Mouse (Mus musculus) forebrain, embryonic 10.5 days (tissue): ENCODE measurements around the gene Epha2. TPM values are rescaled to one million over a fixed set of nuclear protein-coding genes. Genes with fewer than 3 reads are reported as not detected.

ENCODE experiments used
- DNase-seq: peaks from one replicate; pipeline ENCODE4 v3.0.0-alpha.2; 2017; ENCODE audit warnings: low spot score; ENCODE audit errors: extremely low spot score
- H3K27ac ChIP-seq: fragments of 300-500 bp; sonication (generic); 2 replicates; pipeline ENCODE4 v1.5.1; 2016; ENCODE audit warnings: mild to moderate bottlenecking
- H3K27me3 ChIP-seq: fragments of 300-500 bp; sonication (generic); 2 replicates; pipeline ENCODE4 v1.6.1; 2016; ENCODE audit warnings: mild to moderate bottlenecking; ENCODE audit not compliant: poor library complexity, severe bottlenecking
- H3K36me3 ChIP-seq: fragments of 300-500 bp; sonication (generic); replicated peaks from 2 replicates; pipeline ENCODE4 v1.6.1; 2016; ENCODE audit warnings: mild to moderate bottlenecking, moderate library complexity
- H3K4me1 ChIP-seq: fragments of 300-500 bp; sonication (generic); 2 replicates; pipeline ENCODE4 v1.6.1; 2016
- H3K4me3 ChIP-seq: fragments of 300-500 bp; sonication (generic); 2 replicates; pipeline ENCODE4 v1.5.1; 2016; ENCODE audit warnings: mild to moderate bottlenecking, moderate library complexity
- H3K9me3 ChIP-seq: fragments of 300-500 bp; sonication (generic); 2 replicates; pipeline ENCODE4 v1.6.1; 2016; ENCODE audit warnings: mild to moderate bottlenecking, moderate library complexity
- WGBS: fragments of 180-500 bp; shearing (Covaris S2); methylation state at CpG from one replicate; pipeline ENCODE4 v1.1.7; 2016; 5-methylcytosine and 5-hydroxymethylcytosine counted together
- polyA plus RNA-seq: library from polyadenylated mRNA; unstranded; fragments of >200 nt; fragmentation: Nextera tagmentation; extraction: Ambion mirVana; gene quantifications from 2 replicates; pipeline ENCODE4 v1.2.1, GENCODE M21; 2016

The Epha2 gene
- polyA plus RNA-seq, 1 experiment from 2014 or later = 3.7 TPM

DNA sequence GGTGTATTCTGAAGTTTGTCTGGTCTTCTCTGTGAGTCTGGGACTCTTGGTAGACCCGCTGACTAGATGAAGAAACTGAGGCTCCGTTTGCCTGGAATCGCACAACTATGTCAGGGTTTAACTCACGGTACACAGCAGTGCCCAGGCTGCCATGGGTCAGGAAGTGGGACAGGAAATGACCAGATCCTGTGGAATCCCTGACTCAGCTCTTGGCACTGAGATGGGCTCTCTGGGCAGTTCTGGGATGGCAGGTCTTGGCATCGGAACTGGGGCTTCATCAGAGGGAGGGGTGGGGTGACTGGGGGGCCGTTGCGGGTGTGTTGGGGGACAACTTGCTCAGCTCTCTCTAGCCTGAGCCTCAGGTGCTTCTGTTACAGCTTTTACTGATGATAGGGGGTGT is 10.0 kb downstream of the Epha2 start:
- H3K27me3 ChIP-seq = peaks cover 12% of the 10 kb centered on the region; the same call in 1 of the 2 replicates
- no peak for DNase-seq
- H3K9me3 ChIP-seq = no peaks in the 10 kb centered on the region
- 78% methylated on average over 7 of the region's 7 CpGs for WGBS
- H3K4me3 ChIP-seq = no peak overlapping the region
- peak overlapping the region; percentile 84 for H3K27ac ChIP-seq
- H3K36me3 ChIP-seq = peaks cover 19% of the 10 kb centered on the region
- peaks cover 77% of the 10 kb centered on the region for H3K4me1 ChIP-seq

DNA sequence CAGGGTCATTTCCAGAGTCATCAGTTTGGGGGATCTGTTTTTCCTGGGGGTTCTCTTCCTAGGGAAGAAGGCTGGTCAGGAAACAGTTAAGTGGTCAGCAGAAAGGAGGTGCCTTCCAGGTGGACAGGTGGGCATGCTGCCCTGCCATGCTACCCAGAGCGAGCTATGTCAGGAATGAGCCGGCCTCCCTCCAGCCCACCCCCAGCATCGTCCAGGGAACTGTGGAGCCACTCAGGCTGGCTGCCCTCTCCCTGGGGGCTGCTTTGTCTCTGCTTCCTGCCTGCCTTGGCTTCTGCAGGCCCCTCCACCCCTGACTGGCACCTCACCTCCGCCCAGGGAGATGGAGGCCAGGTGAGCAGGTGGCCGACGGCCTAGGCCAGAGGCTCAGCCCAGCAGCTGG is 10.5 kb downstream of the Epha2 start:
- 59% methylated on average over 6 of the region's 6 CpGs for WGBS
- no peak for DNase-seq
- peaks cover 7% of the 10 kb centered on the region; the same call in 1 of the 2 replicates for H3K27me3 ChIP-seq
- no peaks in the 10 kb centered on the region for H3K9me3 ChIP-seq
- no peak overlapping the region for H3K4me3 ChIP-seq
- peaks cover 22% of the 10 kb centered on the region for H3K36me3 ChIP-seq
- H3K4me1 ChIP-seq = peaks cover 77% of the 10 kb centered on the region
- H3K27ac ChIP-seq = peak overlapping the region; percentile 84

DNA sequence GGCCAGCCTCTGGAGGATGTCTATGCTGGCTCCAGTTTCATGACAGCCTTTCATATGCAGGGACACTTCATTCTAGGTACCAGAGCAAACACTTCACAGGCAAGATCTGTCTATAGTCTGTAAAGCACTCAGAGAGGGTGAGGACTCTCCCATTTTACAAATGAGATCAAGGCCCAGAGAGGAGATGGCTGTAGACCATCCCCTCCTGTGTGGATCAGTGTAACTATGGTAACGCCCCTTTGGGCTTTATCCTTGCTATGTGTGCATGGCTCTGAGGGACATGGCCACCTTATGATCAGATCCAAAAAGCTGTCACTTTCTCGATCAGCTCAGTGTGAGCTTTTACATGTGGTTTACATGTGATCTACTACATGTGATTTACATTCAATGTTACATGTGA is 10.9 kb downstream of the Epha2 start:
- DNase-seq = no peak
- Histone ChIP-seq H3K36me3 (peaks cover 26% of the 10 kb centered on the region), H3K4me3 (no peak overlapping the region), H3K9me3 (no peaks in the 10 kb centered on the region), H3K27me3 (0 out of 2 replicates have a peak, but pooled peaks cover 4% of the 10 kb centered on the region), H3K27ac (peak overlapping the region; percentile 84), H3K4me1 (peaks cover 77% of the 10 kb centered on the region)
- WGBS = 79% methylated on average over 2 of the region's 2 CpGs

DNA sequence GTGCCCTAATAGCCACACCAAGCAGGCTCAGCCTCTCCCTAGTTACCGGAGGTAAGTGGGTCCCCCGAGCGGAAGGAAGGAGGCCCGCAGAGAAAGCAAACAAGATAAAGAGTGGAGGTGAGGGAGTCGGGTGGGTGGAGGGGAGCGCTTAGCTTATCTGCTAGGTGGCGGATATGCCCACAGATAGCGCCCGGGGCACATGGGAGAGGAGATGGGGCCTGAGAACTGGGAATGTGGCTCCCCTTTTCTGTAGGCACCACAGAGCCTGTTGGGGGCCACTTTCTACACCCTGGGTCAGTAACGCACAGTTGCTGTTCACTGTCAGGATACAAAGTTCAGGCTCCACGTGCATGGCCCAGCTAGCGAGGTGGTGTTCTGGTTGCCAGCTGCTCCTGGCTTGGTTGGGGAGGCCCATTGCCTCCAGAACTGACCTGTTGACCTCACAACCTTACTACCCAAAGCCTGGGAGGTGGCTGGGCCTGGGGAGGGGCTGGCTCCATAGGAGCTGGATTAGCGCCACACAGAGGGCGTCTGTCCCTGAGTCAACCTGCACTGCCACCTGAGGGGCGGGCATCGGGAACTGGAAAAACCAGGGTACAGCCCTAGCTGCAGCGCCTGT is 11.6 kb downstream of the Epha2 start:
- 72% methylated on average over 17 of the region's 17 CpGs for WGBS
- Histone ChIP-seq H3K4me3 (no peak overlapping the region), H3K36me3 (peaks cover 32% of the 10 kb centered on the region), H3K27me3 (0 out of 2 replicates have a peak, but pooled peaks cover 4% of the 10 kb centered on the region), H3K27ac (peak overlapping the region; percentile 84), H3K4me1 (peaks cover 76% of the 10 kb centered on the region), H3K9me3 (no peaks in the 10 kb centered on the region)
- no peak for DNase-seq

DNA sequence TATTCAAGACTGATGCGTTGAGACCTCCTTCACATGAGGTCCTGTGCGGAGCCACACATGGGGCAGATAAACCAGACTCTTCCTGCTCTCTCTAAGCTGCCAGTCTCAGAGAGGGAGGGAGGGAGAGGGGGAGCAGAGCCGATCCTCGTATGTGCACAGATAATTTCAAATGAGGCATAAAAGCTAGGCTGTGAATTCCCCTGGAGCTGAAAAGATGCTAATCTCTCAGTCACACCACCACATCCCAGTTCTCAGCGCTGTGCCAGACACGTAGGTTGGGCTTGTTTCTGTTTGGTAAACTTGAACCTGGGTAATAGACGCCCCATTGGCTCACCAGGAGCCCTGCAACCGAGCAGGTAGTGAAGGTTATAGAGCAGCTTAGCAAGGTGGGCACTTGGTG is 12.4 kb downstream of the Epha2 start:
- Histone ChIP-seq H3K4me1 (peaks cover 76% of the 10 kb centered on the region), H3K4me3 (no peak overlapping the region), H3K36me3 (peaks cover 33% of the 10 kb centered on the region), H3K9me3 (no peaks in the 10 kb centered on the region), H3K27me3 (0 out of 2 replicates have a peak, but pooled peaks cover 4% of the 10 kb centered on the region), H3K27ac (peak overlapping the region; percentile 68)
- WGBS = 68% methylated on average over 8 of the region's 8 CpGs
- no peak for DNase-seq

DNA sequence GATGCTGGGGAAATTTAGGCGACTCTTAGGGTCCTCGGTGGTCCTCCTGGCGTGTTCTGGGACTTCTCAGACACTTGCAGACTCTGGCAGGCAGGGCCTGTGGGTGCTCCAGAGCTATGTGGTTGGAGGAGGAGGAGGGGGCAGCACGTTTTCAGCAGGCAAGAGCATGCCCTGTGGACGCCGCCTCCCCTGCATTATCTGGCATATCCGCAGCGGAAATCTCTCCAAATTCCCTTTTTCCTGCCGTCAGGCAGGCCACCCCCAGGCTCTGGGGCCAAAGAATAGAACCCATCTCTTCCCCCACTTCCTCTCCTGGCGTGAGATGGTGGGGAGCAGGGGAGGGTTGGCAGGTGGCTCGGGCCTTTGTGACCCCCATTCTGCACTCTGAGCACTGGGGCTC is 12.9 kb downstream of the Epha2 start:
- H3K27ac ChIP-seq = peak overlapping the region; percentile 68

DNA sequence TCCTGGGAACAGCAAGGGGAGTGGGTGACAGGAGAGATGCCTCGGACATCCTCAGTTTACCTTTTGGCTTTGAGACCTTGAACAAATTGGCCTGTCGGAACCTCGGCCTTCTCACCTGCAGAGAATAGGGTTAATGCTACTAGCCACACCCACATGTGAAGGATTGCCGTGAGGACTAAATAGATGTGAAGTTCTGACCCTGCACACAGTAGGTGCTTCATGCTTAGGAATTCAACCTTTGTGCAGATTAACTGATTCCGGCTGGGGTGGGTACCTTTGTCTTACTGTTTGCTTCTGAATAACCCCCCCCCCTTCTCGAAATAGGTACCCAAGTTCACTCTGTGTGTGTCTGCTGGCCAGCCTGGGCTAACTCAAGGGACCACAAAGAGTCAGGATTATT is 13.7 kb downstream of the Epha2 start:
- peaks cover 34% of the 10 kb centered on the region for H3K36me3 ChIP-seq
- no peaks in the 10 kb centered on the region for H3K9me3 ChIP-seq
- 0 out of 2 replicates have a peak, but pooled peaks cover 4% of the 10 kb centered on the region for H3K27me3 ChIP-seq
- no peak overlapping the region for H3K4me3 ChIP-seq
- H3K27ac ChIP-seq = peak overlapping the region; percentile 68; the same call in 1 of the 2 replicates
- DNase-seq = no peak
- peaks cover 65% of the 10 kb centered on the region for H3K4me1 ChIP-seq
- WGBS = 85% methylated on average over 6 of the region's 6 CpGs

More for the DNA sequence above, 12.9 kb downstream of the Epha2 start:
- Histone ChIP-seq H3K4me1 (peaks cover 73% of the 10 kb centered on the region), H3K36me3 (peaks cover 33% of the 10 kb centered on the region), H3K9me3 (no peaks in the 10 kb centered on the region), H3K27me3 (0 out of 2 replicates have a peak, but pooled peaks cover 4% of the 10 kb centered on the region), H3K4me3 (no peak overlapping the region)
- WGBS = 52% methylated on average over 11 of the region's 11 CpGs
- no peak for DNase-seq

DNA sequence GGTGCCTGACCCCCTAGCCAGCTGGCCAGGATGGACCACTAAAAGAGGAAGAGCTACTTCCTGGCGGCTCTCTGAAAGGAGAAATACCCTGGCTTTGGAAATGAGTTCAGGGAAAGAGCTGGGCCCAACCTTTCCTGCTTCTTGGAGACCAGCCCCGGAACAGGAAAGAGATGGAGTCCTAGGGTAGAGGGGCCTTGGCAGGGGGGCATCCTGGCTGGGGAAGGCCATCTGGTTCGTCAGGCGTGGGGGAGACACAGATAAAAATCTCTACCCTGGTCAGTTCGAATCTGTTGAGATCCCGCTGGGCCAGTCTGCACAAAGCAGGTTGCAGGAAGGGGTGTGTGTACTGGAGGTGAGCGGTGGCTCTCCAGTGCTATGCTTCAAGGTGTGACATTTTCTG is 15.0 kb downstream of the Epha2 start:
- 0 out of 2 replicates have a peak overlapping the region, but pooled peaks have one; percentile 20 for H3K27ac ChIP-seq
- peaks cover 52% of the 10 kb centered on the region for H3K4me1 ChIP-seq
- H3K4me3 ChIP-seq = no peak overlapping the region
- WGBS = 84% methylated on average over 7 of the region's 7 CpGs
- 0 out of 2 replicates have a peak, but pooled peaks cover 4% of the 10 kb centered on the region for H3K27me3 ChIP-seq
- DNase-seq = no peak
- H3K9me3 ChIP-seq = no peaks in the 10 kb centered on the region
- H3K36me3 ChIP-seq = peaks cover 42% of the 10 kb centered on the region

DNA sequence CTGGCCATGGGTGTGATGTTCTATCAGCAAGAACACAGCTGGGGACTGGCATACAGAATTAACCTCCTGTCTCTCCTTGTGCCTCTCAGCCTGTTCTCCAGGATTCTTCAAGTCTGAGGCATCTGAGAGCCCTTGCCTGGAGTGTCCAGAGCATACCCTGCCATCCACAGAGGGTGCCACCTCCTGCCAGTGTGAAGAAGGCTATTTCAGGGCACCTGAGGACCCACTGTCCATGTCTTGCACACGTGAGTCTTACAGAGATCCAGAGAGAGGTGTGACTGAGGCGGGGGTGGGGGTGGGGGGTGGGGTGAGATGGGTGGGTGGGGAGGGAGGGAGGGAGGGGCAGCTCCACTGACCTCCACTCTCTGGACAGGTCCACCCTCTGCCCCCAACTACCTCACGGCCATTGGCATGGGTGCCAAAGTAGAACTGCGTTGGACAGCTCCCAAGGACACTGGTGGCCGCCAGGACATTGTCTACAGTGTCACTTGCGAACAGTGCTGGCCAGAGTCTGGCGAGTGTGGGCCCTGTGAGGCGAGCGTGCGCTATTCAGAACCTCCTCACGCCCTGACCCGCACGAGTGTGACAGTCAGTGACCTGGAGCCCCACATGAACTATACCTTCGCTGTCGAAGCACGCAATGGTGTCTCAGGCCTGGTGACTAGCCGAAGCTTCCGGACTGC is 15.6 kb downstream of the Epha2 start:
- no peak for DNase-seq
- H3K27me3 ChIP-seq = 0 out of 2 replicates have a peak, but pooled peaks cover 2% of the 10 kb centered on the region
- no peak overlapping the region for H3K4me3 ChIP-seq
- H3K9me3 ChIP-seq = no peaks in the 10 kb centered on the region
- peaks cover 48% of the 10 kb centered on the region for H3K36me3 ChIP-seq
- peaks cover 46% of the 10 kb centered on the region for H3K4me1 ChIP-seq
- 0 out of 2 replicates have a peak overlapping the region, but pooled peaks have one; percentile 20 for H3K27ac ChIP-seq
- 90% methylated on average over 18 of the region's 18 CpGs for WGBS

DNA sequence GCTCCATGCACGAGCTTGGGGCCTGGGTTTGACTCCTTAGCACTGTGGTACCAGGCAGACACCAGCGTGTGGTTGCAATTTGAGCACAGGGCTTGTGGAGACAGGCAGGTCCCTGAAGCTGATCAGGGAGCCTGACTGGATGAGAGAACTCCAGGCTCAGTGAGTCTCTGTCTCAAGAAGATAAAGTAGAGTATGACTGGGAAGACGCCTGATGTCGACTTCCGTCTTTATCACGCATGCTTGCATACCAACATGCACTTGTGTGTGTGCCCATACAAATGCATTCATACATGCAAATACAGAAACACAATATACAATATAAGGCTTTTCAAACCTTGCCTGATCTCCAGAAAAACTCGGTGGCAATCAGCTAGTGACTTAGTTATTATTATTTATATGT is 16.9 kb downstream of the Epha2 start:
- DNase-seq = no peak
- WGBS = 92% methylated on average over 7 of the region's 7 CpGs
- peaks cover 33% of the 10 kb centered on the region for H3K4me1 ChIP-seq
- no peaks in the 10 kb centered on the region for H3K27me3 ChIP-seq
- H3K9me3 ChIP-seq = no peaks in the 10 kb centered on the region
- H3K4me3 ChIP-seq = no peak overlapping the region
- peaks cover 61% of the 10 kb centered on the region for H3K36me3 ChIP-seq
- no peak overlapping the region for H3K27ac ChIP-seq

DNA sequence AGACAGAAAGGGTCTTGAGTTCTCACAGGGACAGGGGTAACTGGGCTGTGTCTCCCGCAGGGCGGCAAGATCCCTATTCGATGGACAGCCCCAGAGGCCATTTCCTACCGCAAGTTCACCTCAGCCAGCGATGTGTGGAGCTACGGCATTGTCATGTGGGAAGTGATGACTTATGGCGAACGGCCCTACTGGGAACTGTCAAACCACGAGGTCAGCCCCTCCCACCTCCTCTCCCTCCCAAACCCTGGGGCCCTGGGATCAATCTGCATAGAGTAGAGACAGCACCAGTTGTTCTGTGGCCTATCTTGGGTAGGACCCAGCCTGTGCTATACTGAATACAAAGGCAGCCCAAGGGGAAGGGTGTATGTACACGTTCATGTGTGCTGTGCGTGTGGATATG is 21.5 kb downstream of the Epha2 start:
- WGBS = 93% methylated on average over 11 of the region's 11 CpGs
- no peak for DNase-seq
- H3K27me3 ChIP-seq = no peaks in the 10 kb centered on the region
- no peak overlapping the region for H3K27ac ChIP-seq
- H3K4me1 ChIP-seq = peaks cover 20% of the 10 kb centered on the region
- no peak overlapping the region for H3K4me3 ChIP-seq
- peaks cover 77% of the 10 kb centered on the region for H3K36me3 ChIP-seq
- no peaks in the 10 kb centered on the region for H3K9me3 ChIP-seq

DNA sequence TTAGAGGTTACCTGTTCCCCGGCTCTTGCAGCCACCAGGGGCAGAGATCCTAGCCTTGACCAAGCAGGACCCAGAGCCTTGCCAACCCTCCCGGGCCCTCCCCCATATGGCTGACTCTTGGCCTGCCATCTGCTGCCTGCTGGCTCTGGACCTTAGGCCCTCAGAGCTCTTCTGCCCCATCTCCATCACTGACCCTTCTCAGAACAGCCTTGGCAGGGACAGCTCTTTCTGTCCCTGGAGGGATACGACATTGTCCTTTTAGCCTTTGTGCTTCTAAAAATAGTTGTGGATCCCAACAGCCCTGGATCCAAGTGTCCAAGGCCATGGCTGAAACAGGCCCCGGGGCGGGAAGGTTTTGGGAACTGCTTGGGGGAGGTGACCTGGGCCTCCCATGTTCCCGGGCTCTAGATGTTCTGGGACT is 23.7 kb downstream of the Epha2 start:
- no peak for DNase-seq
- Histone ChIP-seq H3K9me3 (no peaks in the 10 kb centered on the region), H3K27me3 (no peaks in the 10 kb centered on the region), H3K4me3 (no peak overlapping the region), H3K4me1 (peaks cover 20% of the 10 kb centered on the region), H3K36me3 (peaks cover 65% of the 10 kb centered on the region), H3K27ac (no peak overlapping the region)
- 91% methylated on average over 6 of the region's 6 CpGs for WGBS

DNA sequence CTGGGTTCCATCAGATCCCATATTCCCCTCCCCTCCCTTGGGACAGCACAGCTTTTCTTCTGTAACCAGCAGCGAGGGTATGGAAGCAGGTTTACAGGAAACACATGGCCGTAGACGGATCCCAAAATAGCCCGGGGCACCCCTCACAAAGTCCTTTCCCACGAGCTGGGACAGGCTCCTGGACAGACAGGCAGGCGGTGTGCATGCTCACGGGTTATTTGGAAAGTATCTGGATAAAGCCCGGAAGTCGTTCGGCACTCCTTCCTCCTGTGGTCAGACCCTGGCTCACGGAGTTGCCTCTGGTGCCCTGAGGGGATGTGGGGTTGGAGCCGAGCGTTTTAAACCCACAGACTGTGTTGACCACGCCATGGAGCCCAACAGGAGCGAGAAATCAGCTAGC is 24.6 kb downstream of the Epha2 start:
- no peak for DNase-seq
- Histone ChIP-seq H3K36me3 (peaks cover 60% of the 10 kb centered on the region), H3K27me3 (no peaks in the 10 kb centered on the region), H3K4me3 (no peak overlapping the region), H3K4me1 (peaks cover 24% of the 10 kb centered on the region), H3K9me3 (no peaks in the 10 kb centered on the region), H3K27ac (peak overlapping the region; percentile 37; the same call in 1 of the 2 replicates)
- 61% methylated on average over 15 of the region's 15 CpGs for WGBS
